Mouse (Mus musculus) liver, embryonic 13.5 days (tissue): ENCODE measurements around the gene Gm16405. TPM values are rescaled to one million over a fixed set of nuclear protein-coding genes. Genes with fewer than 3 reads are reported as not detected.
"Not testable (repeated sequence)": the region's sequence is repeated elsewhere in the genome, so short reads cannot be mapped to it uniquely, and the experiment has no call there.

Source experiments
- ATAC-seq: fragments of 200-750 bp; cut with Nextera tagmentation; 2 replicates; pipeline ENCODE4 v1.8.0; 2017; ENCODE audit warnings: low read depth, mild to moderate bottlenecking, moderate number of reproducible peaks, moderate library complexity
- DNase-seq: peaks from one replicate; pipeline ENCODE4 v3.0.0; 2022
- H3K27ac ChIP-seq: fragments of 300-500 bp; sonication (generic); 2 replicates; pipeline ENCODE4 v1.5.1; 2015; ENCODE audit warnings: moderate library complexity, mild to moderate bottlenecking, inconsistent platforms
- H3K27me3 ChIP-seq: fragments of 300-500 bp; sonication (generic); 2 replicates; pipeline ENCODE4 v1.6.1; 2015; ENCODE audit warnings: mild to moderate bottlenecking, inconsistent platforms
- H3K36me3 ChIP-seq: fragments of 300-500 bp; sonication (generic); 2 replicates; pipeline ENCODE4 v1.6.1; 2015; ENCODE audit warnings: mild to moderate bottlenecking, inconsistent platforms
- H3K4me1 ChIP-seq: fragments of 300-500 bp; sonication (generic); replicated peaks from 2 replicates; pipeline ENCODE4 v1.6.1; 2015; ENCODE audit warnings: inconsistent platforms
- H3K4me2 ChIP-seq: fragments of 300-500 bp; sonication (generic); 2 replicates; pipeline ENCODE4 v1.6.1; 2015; ENCODE audit warnings: inconsistent platforms, mild to moderate bottlenecking, moderate library complexity
- H3K4me3 ChIP-seq: fragments of 300-500 bp; sonication (generic); replicated peaks from 2 replicates; pipeline ENCODE4 v1.5.1; 2015; ENCODE audit warnings: mild to moderate bottlenecking, inconsistent platforms
- H3K9ac ChIP-seq: fragments of 300-500 bp; sonication (generic); 2 replicates; pipeline ENCODE4 v1.6.1; 2015; ENCODE audit warnings: mild to moderate bottlenecking, inconsistent platforms
- H3K9me3 ChIP-seq: fragments of 300-500 bp; sonication (generic); replicated peaks from 2 replicates; pipeline ENCODE4 v1.6.1; 2016; ENCODE audit warnings: inconsistent platforms
- WGBS: fragments of 180-500 bp; shearing (Covaris S2); methylation state at CpG from one replicate; pipeline ENCODE4 v1.1.7; 2015; ENCODE audit not compliant: insufficient replicate concordance; 5-methylcytosine and 5-hydroxymethylcytosine counted together
- polyA plus RNA-seq: library from polyadenylated mRNA; unstranded; fragments of >200 nt; fragmentation: Nextera tagmentation; extraction: Ambion mirVana; gene quantifications from 2 replicates; pipeline ENCODE4 v1.2.1, GENCODE M21; 2015

Gene Gm16405
- not detected in 2 replicates for polyA plus RNA-seq

- not testable (repeated sequence) for H3K27me3 ChIP-seq, H3K9me3 ChIP-seq, H3K27ac ChIP-seq, H3K4me3 ChIP-seq, H3K9ac ChIP-seq, ATAC-seq, H3K4me2 ChIP-seq, H3K36me3 ChIP-seq, DNase-seq, H3K4me1 ChIP-seq
- no CpG with 5 or more reads among the region's 7 CpGs for WGBS
These were observed at the start of gene Gm16405 for GRCm38 (mm10) chrX:54530908-54531307. Gene Gm16405 (plus strand): TSS chrX:54531208.

Other genes with a start within 250 kb of the Gm16405 start
- not detected in 2 replicates for gene Gm16430, start 91.0 kb downstream of the Gm16405 start, polyA plus RNA-seq